Mouse (Mus musculus) liver, embryonic 16.5 days (tissue): Measurements from ENCODE around the gene Naxd. TPM values are rescaled to one million over a fixed set of nuclear protein-coding genes. Genes with fewer than 3 reads are reported as not detected.
"Not testable (repeated sequence)": the region's sequence is repeated elsewhere in the genome, so short reads cannot be mapped to it uniquely, and the experiment has no call there.

Experiments
- ATAC-seq: fragments of 200-750 bp; cut with Nextera tagmentation; 2 replicates; pipeline ENCODE4 v1.8.0; 2017; ENCODE audit warnings: low read depth, mild to moderate bottlenecking, moderate number of reproducible peaks, moderate library complexity
- H3K27ac ChIP-seq: fragments of 300-500 bp; sonication (generic); 2 replicates; pipeline ENCODE4 v1.5.1; 2014; ENCODE audit warnings: mild to moderate bottlenecking, low read length
- H3K27me3 ChIP-seq: fragments of 300-500 bp; sonication (generic); 2 replicates; pipeline ENCODE4 v1.6.1; 2014; ENCODE audit warnings: low read depth, low read length, mixed read lengths; ENCODE audit not compliant: control insufficient read depth, insufficient read depth
- H3K36me3 ChIP-seq: fragments of 300-500 bp; sonication (generic); 2 replicates; pipeline ENCODE4 v1.6.1; 2014; ENCODE audit warnings: mild to moderate bottlenecking; ENCODE audit not compliant: control insufficient read depth, insufficient read depth
- H3K4me1 ChIP-seq: fragments of 300-500 bp; sonication (generic); 2 replicates; pipeline ENCODE4 v1.6.1; 2014; ENCODE audit warnings: low read depth, low read length, mixed read lengths; ENCODE audit not compliant: control insufficient read depth
- H3K4me2 ChIP-seq: fragments of 300-500 bp; sonication (generic); 2 replicates; pipeline ENCODE4 v1.6.1; 2014; ENCODE audit warnings: low read depth, low read length, mixed read lengths
- H3K4me3 ChIP-seq: fragments of 300-500 bp; sonication (generic); 2 replicates; pipeline ENCODE4 v1.5.1; 2014; ENCODE audit warnings: low read depth, mild to moderate bottlenecking, low read length
- H3K9ac ChIP-seq: fragments of 300-500 bp; sonication (generic); 2 replicates; pipeline ENCODE4 v1.6.1; 2014; ENCODE audit warnings: low read depth, low read length
- H3K9me3 ChIP-seq: fragments of 300-500 bp; sonication (generic); replicated peaks from 2 replicates; pipeline ENCODE4 v1.6.1; 2016; ENCODE audit warnings: low read length; ENCODE audit not compliant: control insufficient read depth
- WGBS: fragments of 180-500 bp; shearing (Covaris S2); extraction: QIAGEN DNeasy Blood & Tissue Kit; methylation state at CpG from one replicate; pipeline ENCODE4 v1.1.7; 2014; ENCODE audit not compliant: insufficient replicate concordance; 5-methylcytosine and 5-hydroxymethylcytosine counted together
- polyA plus RNA-seq: library from polyadenylated mRNA; unstranded; fragments of >200 nt; fragmentation: Nextera tagmentation; extraction: Ambion mirVana; gene quantifications from 2 replicates; pipeline ENCODE4 v1.2.1, GENCODE M21; 2015

The Naxd gene
- polyA plus RNA-seq, 1 experiment from 2014 or later = 37.0 TPM

- WGBS = 72% methylated on average over 4 of the region's 5 CpGs
- H3K9me3 ChIP-seq, H3K4me2 ChIP-seq, H3K4me3 ChIP-seq, ATAC-seq, H3K4me1 ChIP-seq, H3K36me3 ChIP-seq, H3K27ac ChIP-seq, H3K27me3 ChIP-seq, H3K9ac ChIP-seq: not testable (repeated sequence)
Measured at GRCm38 (mm10) chr8:11466528-11466927, 30.8 kb upstream of the Naxd start.

GRCm38 (mm10) chr8:11469095-11469494 is 28.2 kb upstream of the Naxd start:
- no peaks in the 10 kb centered on the region; the same call in none of the 2 replicates for H3K27me3 ChIP-seq
- peaks cover 11% of the 10 kb centered on the region for H3K4me1 ChIP-seq
- H3K9me3 ChIP-seq = no peaks in the 10 kb centered on the region
- no peak overlapping the region for H3K27ac ChIP-seq
- ATAC-seq = no peak
- 7% methylated on average over 3 of the region's 3 CpGs for WGBS
- no peak overlapping the region for H3K9ac ChIP-seq
- H3K4me2 ChIP-seq = no peak overlapping the region
- H3K4me3 ChIP-seq = no peak overlapping the region
- H3K36me3 ChIP-seq = no peaks in the 10 kb centered on the region

DNA sequence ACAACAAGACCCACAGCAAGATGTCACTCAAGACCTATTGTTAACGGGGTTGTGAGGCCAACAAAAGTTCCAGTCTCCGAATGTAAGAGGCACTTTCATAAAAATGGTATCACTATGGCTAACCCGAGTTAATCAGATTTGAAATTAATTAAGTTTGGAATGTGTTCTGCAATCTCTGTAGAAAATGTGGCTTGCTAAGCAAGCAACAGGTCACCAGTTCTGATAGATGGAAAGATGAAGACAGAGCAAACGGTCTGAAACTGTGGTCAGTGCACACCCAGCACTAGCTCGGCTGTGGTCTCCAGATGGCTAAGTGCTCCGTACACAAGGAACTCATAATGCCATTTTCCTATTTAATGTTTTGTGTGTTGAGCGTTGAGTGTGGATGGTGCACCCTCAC is 26.6 kb upstream of the Naxd start:
- H3K27ac ChIP-seq = peak overlapping the region; percentile 48
- no peaks in the 10 kb centered on the region for H3K36me3 ChIP-seq
- 56% methylated on average over 7 of the region's 7 CpGs for WGBS
- H3K4me2 ChIP-seq = no peak overlapping the region
- no peak for ATAC-seq
- no peaks in the 10 kb centered on the region for H3K9me3 ChIP-seq
- peaks cover 15% of the 10 kb centered on the region for H3K4me1 ChIP-seq
- no peak overlapping the region for H3K9ac ChIP-seq
- H3K27me3 ChIP-seq = peaks cover 14% of the 10 kb centered on the region
- H3K4me3 ChIP-seq = no peak overlapping the region

- ATAC-seq = peak; percentile 33
- peaks cover 15% of the 10 kb centered on the region for H3K4me1 ChIP-seq
- peaks cover 19% of the 10 kb centered on the region for H3K27me3 ChIP-seq
- no peaks in the 10 kb centered on the region for H3K36me3 ChIP-seq
- no peak overlapping the region for H3K4me3 ChIP-seq
- H3K9me3 ChIP-seq = no peaks in the 10 kb centered on the region
- H3K4me2 ChIP-seq = no peak overlapping the region
- 30% methylated on average over 8 of the region's 8 CpGs for WGBS
- no peak overlapping the region for H3K9ac ChIP-seq
- H3K27ac ChIP-seq = peak overlapping the region; percentile 48
Measured at GRCm38 (mm10) chr8:11471309-11471708, 26.0 kb upstream of the Naxd start.

DNA sequence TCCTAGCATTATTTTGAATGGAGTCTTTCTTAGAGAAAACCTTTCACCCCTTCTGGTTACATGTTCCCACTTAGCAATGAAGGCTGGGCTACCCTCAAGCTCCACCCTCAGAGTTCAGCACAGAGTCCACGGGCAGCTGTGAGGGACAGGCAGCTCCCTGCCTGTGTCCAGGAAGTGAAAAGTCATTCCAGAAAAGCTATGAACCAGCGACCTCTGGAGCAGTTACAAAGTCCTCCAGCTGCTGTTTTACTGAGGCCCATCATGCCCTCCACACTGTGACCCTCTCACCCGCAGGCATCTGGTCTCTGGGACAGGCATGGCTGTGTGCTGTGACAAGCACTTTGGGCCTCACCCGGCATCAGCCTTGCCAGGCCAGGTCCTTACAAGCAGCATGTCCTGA is 24.2 kb upstream of the Naxd start:
- peak overlapping the region; percentile 73 for H3K27ac ChIP-seq
- H3K9me3 ChIP-seq = no peaks in the 10 kb centered on the region
- no peak overlapping the region for H3K9ac ChIP-seq
- H3K4me2 ChIP-seq = no peak overlapping the region
- peaks cover 37% of the 10 kb centered on the region for H3K27me3 ChIP-seq
- 27% methylated on average over 4 of the region's 4 CpGs for WGBS
- peaks cover 15% of the 10 kb centered on the region for H3K4me1 ChIP-seq
- ATAC-seq = peak; percentile 76
- no peak overlapping the region for H3K4me3 ChIP-seq
- no peaks in the 10 kb centered on the region for H3K36me3 ChIP-seq

DNA sequence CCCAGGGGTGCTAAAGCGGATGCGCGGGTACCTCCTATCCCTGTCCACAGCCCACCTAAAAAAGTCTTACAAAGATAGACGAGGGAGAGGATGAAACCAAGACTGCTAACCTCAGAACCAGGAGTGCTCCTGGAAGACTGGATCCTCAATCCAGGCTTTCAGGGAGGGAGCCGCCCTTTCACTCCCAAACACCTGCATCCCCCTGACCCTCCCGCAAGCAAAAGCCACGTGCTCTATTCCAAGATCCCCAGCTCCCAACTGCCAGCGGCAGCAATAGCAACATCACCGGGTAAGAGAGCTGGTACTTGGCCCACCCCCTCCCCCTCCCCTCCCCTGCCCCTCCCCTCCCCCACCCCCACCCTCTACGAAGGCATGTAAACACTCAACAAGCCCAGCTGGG is 21.9 kb upstream of the Naxd start:
- Histone ChIP-seq H3K4me3 (no peak overlapping the region), H3K9ac (no peak overlapping the region), H3K9me3 (no peaks in the 10 kb centered on the region), H3K27me3 (peaks cover 56% of the 10 kb centered on the region), H3K4me2 (no peak overlapping the region), H3K36me3 (no peaks in the 10 kb centered on the region), H3K27ac (no peak overlapping the region), H3K4me1 (peaks cover 15% of the 10 kb centered on the region)
- WGBS = 14% methylated on average over 9 of the region's 10 CpGs
- ATAC-seq = no peak

DNA sequence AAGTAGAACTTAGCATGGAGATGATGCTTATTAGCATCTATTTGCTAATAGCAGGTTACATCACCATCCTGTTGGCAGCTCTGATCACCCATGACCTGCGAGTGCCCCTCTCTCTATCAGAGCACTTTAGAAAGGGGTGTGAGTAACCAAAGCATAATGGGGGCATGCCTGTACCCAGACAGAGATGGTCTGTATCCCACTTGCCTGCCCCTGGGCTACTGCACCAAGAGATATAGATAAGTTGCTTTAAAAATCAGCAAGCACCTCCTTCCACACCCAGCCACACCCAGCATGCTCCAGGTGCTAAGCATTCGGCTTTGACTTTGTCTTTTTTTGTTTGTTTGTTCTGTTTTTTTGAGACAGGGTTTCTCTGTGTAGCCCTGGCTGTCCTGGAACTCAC is 21.4 kb upstream of the Naxd start:
- H3K27ac ChIP-seq = no peak overlapping the region; the same call in 1 of the 2 replicates
- WGBS = 9% methylated on average over 2 of the region's 2 CpGs
- peaks cover 15% of the 10 kb centered on the region for H3K4me1 ChIP-seq

GRCm38 (mm10) chr8:11476338-11477177 is 20.7 kb upstream of the Naxd start:
- WGBS = 10% methylated on average over 24 of the region's 24 CpGs
- H3K4me2 ChIP-seq = peak overlapping the region; percentile 56
- H3K27ac ChIP-seq = peak overlapping the region; percentile 80
- no peak overlapping the region for H3K9ac ChIP-seq
- no peaks in the 10 kb centered on the region for H3K9me3 ChIP-seq
- peak overlapping the region; percentile 57 for H3K4me3 ChIP-seq
- H3K27me3 ChIP-seq = peaks cover 60% of the 10 kb centered on the region
- H3K36me3 ChIP-seq = no peaks in the 10 kb centered on the region
- peak; percentile 15; the same call in 1 of the 2 replicates for ATAC-seq
- H3K4me1 ChIP-seq = peaks cover 16% of the 10 kb centered on the region

More for the DNA sequence above, 21.4 kb upstream of the Naxd start:
- Histone ChIP-seq H3K4me2 (peak overlapping the region; percentile 56), H3K27me3 (peaks cover 60% of the 10 kb centered on the region), H3K9ac (no peak overlapping the region), H3K36me3 (no peaks in the 10 kb centered on the region), H3K9me3 (no peaks in the 10 kb centered on the region), H3K4me3 (no peak overlapping the region)
- no peak for ATAC-seq

DNA sequence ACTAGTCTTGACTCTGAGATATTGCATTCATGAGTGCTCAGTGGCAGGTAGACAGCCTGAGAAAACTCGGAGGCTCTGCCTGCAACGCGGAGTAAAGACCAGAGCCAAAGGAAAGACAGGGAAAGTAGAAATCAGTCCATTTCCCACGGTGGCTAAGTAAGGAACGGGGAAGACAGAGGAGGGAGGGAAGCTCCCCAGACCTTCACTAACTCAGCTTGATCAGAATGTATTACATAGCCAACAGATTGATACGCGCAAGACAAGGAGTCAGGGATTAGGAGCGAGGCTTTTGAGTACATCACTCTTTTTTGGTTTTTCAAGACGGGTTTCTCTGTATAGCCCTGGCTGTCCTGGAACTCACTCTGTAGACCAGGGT is 20.1 kb upstream of the Naxd start:
- H3K36me3 ChIP-seq = no peaks in the 10 kb centered on the region
- H3K27ac ChIP-seq = peak overlapping the region; percentile 80
- no peaks in the 10 kb centered on the region for H3K9me3 ChIP-seq
- peak overlapping the region; percentile 57 for H3K4me3 ChIP-seq
- H3K27me3 ChIP-seq = peaks cover 60% of the 10 kb centered on the region
- no peak overlapping the region for H3K9ac ChIP-seq
- ATAC-seq = no peak
- peak overlapping the region; percentile 56 for H3K4me2 ChIP-seq
- 3% methylated on average over 9 of the region's 9 CpGs for WGBS
- peaks cover 17% of the 10 kb centered on the region for H3K4me1 ChIP-seq
